Mouse (Mus musculus) lung, embryonic 14.5 days (tissue): ENCODE data around the gene AC134908.4. TPM values are rescaled to one million over a fixed set of nuclear protein-coding genes. Genes with fewer than 3 reads are reported as not detected.

Experiments
- ATAC-seq: fragments of 200-750 bp; cut with Nextera tagmentation; 2 replicates; pipeline ENCODE4 v1.8.0; 2017; ENCODE audit warnings: mild to moderate bottlenecking, moderate TSS enrichment, moderate library complexity; ENCODE audit not compliant: insufficient read depth
- DNase-seq: peaks from one replicate; pipeline ENCODE4 v3.0.0-alpha.2; 2015
- H3K27ac ChIP-seq: fragments of 300-500 bp; sonication (generic); 2 replicates; pipeline ENCODE4 v1.5.1; 2014; ENCODE audit warnings: low read depth, mild to moderate bottlenecking, moderate library complexity
- H3K27me3 ChIP-seq: fragments of 300-500 bp; sonication (generic); 2 replicates; pipeline ENCODE4 v1.6.1; 2014; ENCODE audit warnings: low read length, control low read depth; ENCODE audit not compliant: insufficient read depth
- H3K36me3 ChIP-seq: fragments of 300-500 bp; sonication (generic); 2 replicates; pipeline ENCODE4 v1.6.1; 2014; ENCODE audit warnings: control low read depth; ENCODE audit not compliant: insufficient read depth
- H3K4me1 ChIP-seq: fragments of 300-500 bp; sonication (generic); 2 replicates; pipeline ENCODE4 v1.6.1; 2014; ENCODE audit warnings: antibody characterized with exemption, control low read depth; ENCODE audit not compliant: insufficient read depth
- H3K4me2 ChIP-seq: fragments of 300-500 bp; sonication (generic); 2 replicates; pipeline ENCODE4 v1.6.1; 2014; ENCODE audit warnings: mild to moderate bottlenecking
- H3K4me3 ChIP-seq: fragments of 300-500 bp; sonication (generic); 2 replicates; pipeline ENCODE4 v1.5.1; 2014; ENCODE audit warnings: low read depth, low read length
- H3K9ac ChIP-seq: fragments of 300-500 bp; sonication (generic); 2 replicates; pipeline ENCODE4 v1.6.1; 2014
- H3K9me3 ChIP-seq: fragments of 300-500 bp; sonication (generic); 2 replicates; pipeline ENCODE4 v1.6.1; 2016; ENCODE audit warnings: low read depth, low read length, control low read depth
- CTCF ChIP-seq: IDR thresholded peaks from 2 replicates; pipeline ENCODE4 v1.5.1; 2016; ENCODE audit warnings: antibody characterized with exemption, low read depth
- WGBS: fragments of 180-500 bp; shearing (Covaris S2); extraction: QIAGEN DNeasy Blood & Tissue Kit; methylation state at CpG from one replicate; pipeline ENCODE4 v1.1.7; 2014; 5-methylcytosine and 5-hydroxymethylcytosine counted together
- polyA plus RNA-seq: library from polyadenylated mRNA; unstranded; fragments of >200 nt; fragmentation: Nextera tagmentation; extraction: Ambion mirVana; gene quantifications from 2 replicates; pipeline ENCODE4 v1.2.1, GENCODE M21; 2014

The AC134908.4 gene
- polyA plus RNA-seq, 1 experiment from 2014 or later = not detected

GRCm38 (mm10) chr17:25802825-25803517 is 7.5 kb upstream of the AC134908.4 start:
- 8% methylated on average over 10 of the region's 10 CpGs for WGBS
- Histone ChIP-seq H3K27me3 (no peaks in the 10 kb centered on the region; the same call in 1 of the 2 replicates), H3K9ac (no peak overlapping the region), H3K4me3 (no peak overlapping the region), H3K4me1 (no peaks in the 10 kb centered on the region), H3K36me3 (no peaks in the 10 kb centered on the region), H3K9me3 (no peaks in the 10 kb centered on the region), H3K27ac (no peak overlapping the region), H3K4me2 (no peak overlapping the region)
- DNase-seq (peak; percentile 28), ATAC-seq (peak; percentile 48; the same call in 1 of the 2 replicates)
- no peak for TF ChIP-seq CTCF

GRCm38 (mm10) chr17:25801029-25801428 is 5.6 kb upstream of the AC134908.4 start:
- DNase-seq (peak; percentile 91), ATAC-seq (no peak)
- Histone ChIP-seq H3K4me1 (peaks cover under 1% of the 10 kb centered on the region; the same call in 1 of the 2 replicates), H3K9ac (no peak overlapping the region), H3K27ac (no peak overlapping the region), H3K36me3 (no peaks in the 10 kb centered on the region), H3K4me2 (no peak overlapping the region), H3K9me3 (no peaks in the 10 kb centered on the region), H3K27me3 (no peaks in the 10 kb centered on the region), H3K4me3 (no peak overlapping the region)
- TF ChIP-seq CTCF = peak; percentile 84
- 6% methylated on average over 6 of the region's 6 CpGs for WGBS

GRCm38 (mm10) chr17:25796951-25797369 is 1.5 kb upstream of the AC134908.4 start, which contains the start of gene Metrn:
Gene Metrn, minus strand, starts transcription at chr17:25797136.
- Histone ChIP-seq H3K27ac (peak within 1 kb of the TSS; percentile 64; the same call in 1 of the 2 replicates), H3K36me3 (0 out of 2 replicates have a peak, but pooled peaks cover 10% of the 10 kb centered on the region), H3K27me3 (no peaks in the 10 kb centered on the region), H3K9me3 (no peaks in the 10 kb centered on the region), H3K4me3 (peak within 1 kb of the TSS; percentile 61), H3K4me2 (peak within 1 kb of the TSS; percentile 98), H3K4me1 (peaks cover 14% of the 10 kb centered on the region), H3K9ac (peak within 1 kb of the TSS; percentile 52)
- ATAC-seq (peak; percentile 78), DNase-seq (peak; percentile 94)
- no peak for TF ChIP-seq CTCF
- under 1% methylated on average over 35 of the region's 35 CpGs for WGBS

DNA sequence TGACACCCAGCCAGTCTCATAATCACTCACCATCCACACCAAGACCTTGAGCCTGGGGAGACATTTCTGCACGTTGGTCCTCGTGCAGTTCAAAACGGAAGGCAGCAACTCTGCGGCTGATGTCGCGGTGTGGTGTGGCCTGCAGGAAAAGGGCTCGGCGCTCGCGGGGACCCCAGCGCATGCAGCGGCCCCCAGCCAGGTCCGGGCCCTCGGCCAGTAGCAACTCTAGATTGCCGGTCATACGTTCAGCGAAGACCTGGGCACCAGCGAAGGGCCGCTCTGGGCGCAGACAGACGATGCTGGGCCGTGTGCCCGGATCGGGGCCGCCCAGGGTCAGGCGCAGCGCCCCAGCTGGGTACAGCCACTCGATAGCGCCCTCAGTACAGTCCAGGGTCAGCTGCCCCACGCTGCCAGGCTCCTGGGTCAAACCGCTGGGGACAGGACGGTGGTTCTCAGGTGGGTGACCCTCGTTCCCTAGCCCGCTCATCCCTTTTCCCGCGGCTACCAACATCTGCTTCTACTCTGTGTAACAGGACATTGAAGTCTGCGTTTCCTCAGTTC is 832 bp upstream of the AC134908.4 start:
- no peak for TF ChIP-seq CTCF
- Histone ChIP-seq H3K36me3 (0 out of 2 replicates have a peak, but pooled peaks cover 10% of the 10 kb centered on the region), H3K27ac (peak overlapping the region; percentile 64; the same call in 1 of the 2 replicates), H3K9ac (peak overlapping the region; percentile 52), H3K4me1 (peaks cover 14% of the 10 kb centered on the region), H3K27me3 (no peaks in the 10 kb centered on the region), H3K9me3 (no peaks in the 10 kb centered on the region), H3K4me3 (peak overlapping the region; percentile 61), H3K4me2 (peak overlapping the region; percentile 98)
- ATAC-seq = peak; percentile 3; the same call in 1 of the 2 replicates
- no peak for DNase-seq
- WGBS = under 1% methylated on average over 37 of the region's 37 CpGs

DNA sequence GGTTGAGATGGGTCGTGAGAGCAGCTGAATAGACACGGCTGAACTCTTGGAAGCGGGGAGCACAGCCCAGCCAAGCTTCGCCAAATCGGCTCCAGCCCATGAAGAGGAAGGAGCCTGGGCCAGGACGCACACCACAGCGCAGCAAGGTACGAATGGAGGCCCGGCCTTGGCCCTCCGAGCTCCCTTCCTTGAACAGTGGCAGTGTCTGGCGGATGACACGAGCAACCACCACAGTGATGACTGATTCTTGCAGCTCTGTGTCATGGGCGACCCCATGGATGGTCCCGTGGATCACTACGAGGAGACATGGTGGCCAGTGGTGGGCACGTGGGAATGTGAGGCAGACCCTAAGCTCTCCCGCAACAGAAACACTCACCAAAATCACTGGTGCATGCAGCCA is 461 bp downstream of the AC134908.4 start:
- ATAC-seq = no peak
- peaks cover 14% of the 10 kb centered on the region for H3K4me1 ChIP-seq
- 84% methylated on average over 17 of the region's 17 CpGs for WGBS

DNA sequence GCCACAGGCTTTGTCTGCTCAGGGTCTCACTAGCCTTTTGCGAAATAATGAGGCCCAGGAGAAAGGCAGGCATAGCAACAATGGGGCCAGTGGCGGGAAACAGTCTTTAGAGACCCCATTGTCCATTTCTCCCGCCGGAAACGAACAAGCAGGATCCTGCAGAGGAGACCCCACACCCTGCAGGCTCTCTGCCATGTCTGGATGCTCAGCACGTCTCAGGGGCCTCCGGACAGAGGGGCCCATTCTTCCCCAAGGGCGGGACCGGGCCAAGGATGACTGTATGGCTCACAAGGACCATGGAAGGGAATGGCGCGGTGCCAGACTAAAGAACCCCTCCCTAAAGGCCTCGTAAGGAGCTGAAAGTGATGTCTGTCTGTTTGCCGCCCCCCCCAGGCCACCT is 1.3 kb downstream of the AC134908.4 start:
- DNase-seq (no peak), ATAC-seq (no peak)
- Histone ChIP-seq H3K4me1 (peaks cover 14% of the 10 kb centered on the region), H3K9ac (no peak overlapping the region), H3K4me2 (peak overlapping the region; percentile 1; the same call in 1 of the 2 replicates), H3K4me3 (no peak overlapping the region), H3K9me3 (no peaks in the 10 kb centered on the region), H3K27ac (peak overlapping the region; percentile 27; the same call in 1 of the 2 replicates), H3K36me3 (peaks cover 17% of the 10 kb centered on the region; the same call in 1 of the 2 replicates), H3K27me3 (no peaks in the 10 kb centered on the region)
- 70% methylated on average over 13 of the region's 13 CpGs for WGBS
- TF ChIP-seq CTCF = no peak

More for the DNA sequence above, 461 bp downstream of the AC134908.4 start:
- H3K9me3 ChIP-seq = no peaks in the 10 kb centered on the region
- peak overlapping the region; percentile 61 for H3K4me3 ChIP-seq
- no peak for DNase-seq
- H3K4me2 ChIP-seq = peak overlapping the region; percentile 98
- H3K27me3 ChIP-seq = no peaks in the 10 kb centered on the region
- 0 out of 2 replicates have a peak, but pooled peaks cover 10% of the 10 kb centered on the region for H3K36me3 ChIP-seq
- no peak overlapping the region for H3K27ac ChIP-seq
- TF ChIP-seq CTCF = no peak
- H3K9ac ChIP-seq = no peak overlapping the region

DNA sequence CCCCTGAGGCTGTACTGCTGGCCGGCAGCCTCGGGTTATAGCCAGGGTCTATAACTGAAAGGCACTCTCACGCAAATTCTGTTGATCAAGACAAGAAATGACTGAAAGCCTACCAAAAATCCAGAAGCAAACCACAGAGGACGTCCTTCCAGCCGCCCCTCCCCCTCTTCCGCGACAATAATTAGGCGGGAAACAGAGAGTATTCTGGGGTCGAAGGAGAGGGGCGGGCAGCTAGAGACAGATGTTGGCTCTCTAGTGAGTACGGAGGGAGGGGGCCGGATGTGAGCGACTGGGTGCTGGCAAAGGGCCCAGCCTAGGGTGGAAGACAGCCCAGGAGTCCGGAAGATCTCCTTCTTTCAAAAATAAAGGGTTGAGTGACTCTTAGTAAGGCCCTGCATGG is 2.8 kb downstream of the AC134908.4 start, which contains the start of gene Fam173a:
Fam173a (minus strand) TSS at position 287 of the 400 bp plus-strand sequence.
- Histone ChIP-seq H3K4me1 (peaks cover 14% of the 10 kb centered on the region), H3K27ac (peak within 1 kb of the TSS; percentile 94), H3K9me3 (no peaks in the 10 kb centered on the region), H3K9ac (peak within 1 kb of the TSS; percentile 71), H3K4me3 (peak within 1 kb of the TSS; percentile 74), H3K27me3 (no peaks in the 10 kb centered on the region), H3K36me3 (peaks cover 31% of the 10 kb centered on the region), H3K4me2 (peak within 1 kb of the TSS; percentile 67)
- no peak for TF ChIP-seq CTCF
- peak; percentile 81 for ATAC-seq
- DNase-seq = peak; percentile 96
- under 1% methylated on average over 14 of the region's 14 CpGs for WGBS
